Mouse (Mus musculus): ENCODE results near the gene Ranbp10. TPM values are rescaled to one million over a fixed set of nuclear protein-coding genes. Genes with fewer than 3 reads are reported as not detected.

Gene Ranbp10
- polyA plus RNA-seq, 1 experiment from 2014 or later, result 12.5 TPM

- WGBS, result 88% methylated on average over 3 of the region's 3 CpGs
- H3K27ac ChIP-seq (replicated peaks; ENCODE audit: low read depth, low read length), result no peak overlapping the region
- H3K9me3 ChIP-seq (ENCODE audit: control insufficient read depth, low read length), result no peaks in the 10 kb centered on the region
- no peaks in the 10 kb centered on the region for H3K27me3 ChIP-seq (ENCODE audit: control insufficient read depth, insufficient read depth, low read length)
- peaks cover 51% of the 10 kb centered on the region for H3K36me3 ChIP-seq (ENCODE audit: control insufficient read depth, insufficient read depth, low read length)
- DNase-seq (no peak), ATAC-seq (ENCODE audit: low FRiP score, low TSS enrichment) (no peak)
- no peaks in the 10 kb centered on the region for H3K4me1 ChIP-seq (ENCODE audit: control insufficient read depth, insufficient read depth, low read length)
- no peak overlapping the region for H3K4me3 ChIP-seq (replicated peaks; ENCODE audit: low read depth, low read length)
- H3K4me2 ChIP-seq (ENCODE audit: low read length), result no peak overlapping the region
- no peak overlapping the region for H3K9ac ChIP-seq (replicated peaks; ENCODE audit: low read length)
Observed at GRCm38 (mm10) chr8:105819659-105820058, 7.5 kb downstream of the Ranbp10 start.

GRCm38 (mm10) chr8:105813241-105813640, 13.9 kb downstream of the Ranbp10 start:
- Histone ChIP-seq H3K27me3 (ENCODE audit: control insufficient read depth, insufficient read depth, low read length) (no peaks in the 10 kb centered on the region), H3K4me3 (replicated peaks; ENCODE audit: low read depth, low read length) (no peak overlapping the region), H3K27ac (replicated peaks; ENCODE audit: low read depth, low read length) (no peak overlapping the region), H3K4me2 (ENCODE audit: low read length) (no peak overlapping the region), H3K9ac (replicated peaks; ENCODE audit: low read length) (no peak overlapping the region), H3K36me3 (ENCODE audit: control insufficient read depth, insufficient read depth, low read length) (peaks cover 13% of the 10 kb centered on the region; the same call in 1 of the 2 replicates), H3K4me1 (ENCODE audit: control insufficient read depth, insufficient read depth, low read length) (no peaks in the 10 kb centered on the region), H3K9me3 (ENCODE audit: control insufficient read depth, low read length) (no peaks in the 10 kb centered on the region)
- WGBS, result 99% methylated on average over 6 of the region's 6 CpGs
- DNase-seq (no peak), ATAC-seq (ENCODE audit: low FRiP score, low TSS enrichment) (no peak)

GRCm38 (mm10) chr8:105812511-105812910, 14.6 kb downstream of the Ranbp10 start:
- H3K4me1 ChIP-seq (ENCODE audit: control insufficient read depth, insufficient read depth, low read length), result no peaks in the 10 kb centered on the region
- DNase-seq, result no peak
- no peak overlapping the region for H3K4me2 ChIP-seq (ENCODE audit: low read length)
- peaks cover 13% of the 10 kb centered on the region; the same call in 1 of the 2 replicates for H3K36me3 ChIP-seq (ENCODE audit: control insufficient read depth, insufficient read depth, low read length)
- H3K9me3 ChIP-seq (ENCODE audit: control insufficient read depth, low read length), result no peaks in the 10 kb centered on the region
- no peak overlapping the region for H3K27ac ChIP-seq (replicated peaks; ENCODE audit: low read depth, low read length)
- H3K27me3 ChIP-seq (ENCODE audit: control insufficient read depth, insufficient read depth, low read length), result no peaks in the 10 kb centered on the region
- ATAC-seq (ENCODE audit: low FRiP score, low TSS enrichment), result no peak
- no peak overlapping the region for H3K4me3 ChIP-seq (replicated peaks; ENCODE audit: low read depth, low read length)
- WGBS, result 89% methylated on average over 5 of the region's 5 CpGs
- no peak overlapping the region for H3K9ac ChIP-seq (replicated peaks; ENCODE audit: low read length)

GRCm38 (mm10) chr8:105811543-105811942, 15.6 kb downstream of the Ranbp10 start:
- Histone ChIP-seq H3K27me3 (ENCODE audit: control insufficient read depth, insufficient read depth, low read length) (no peaks in the 10 kb centered on the region), H3K4me1 (ENCODE audit: control insufficient read depth, insufficient read depth, low read length) (no peaks in the 10 kb centered on the region), H3K4me3 (replicated peaks; ENCODE audit: low read depth, low read length) (no peak overlapping the region), H3K36me3 (ENCODE audit: control insufficient read depth, insufficient read depth, low read length) (peaks cover 13% of the 10 kb centered on the region; the same call in 1 of the 2 replicates), H3K9me3 (ENCODE audit: control insufficient read depth, low read length) (no peaks in the 10 kb centered on the region), H3K9ac (replicated peaks; ENCODE audit: low read length) (no peak overlapping the region), H3K4me2 (ENCODE audit: low read length) (no peak overlapping the region), H3K27ac (replicated peaks; ENCODE audit: low read depth, low read length) (no peak overlapping the region)
- no peak for DNase-seq
- 83% methylated on average over 3 of the region's 3 CpGs for WGBS
- no peak for ATAC-seq (ENCODE audit: low FRiP score, low TSS enrichment)

- Histone ChIP-seq H3K9ac (replicated peaks; ENCODE audit: low read length) (no peak overlapping the region), H3K27ac (replicated peaks; ENCODE audit: low read depth, low read length) (no peak overlapping the region), H3K36me3 (ENCODE audit: control insufficient read depth, insufficient read depth, low read length) (peaks cover 13% of the 10 kb centered on the region; the same call in 1 of the 2 replicates), H3K4me2 (ENCODE audit: low read length) (no peak overlapping the region), H3K4me3 (replicated peaks; ENCODE audit: low read depth, low read length) (no peak overlapping the region), H3K9me3 (ENCODE audit: control insufficient read depth, low read length) (no peaks in the 10 kb centered on the region), H3K4me1 (ENCODE audit: control insufficient read depth, insufficient read depth, low read length) (no peaks in the 10 kb centered on the region), H3K27me3 (ENCODE audit: control insufficient read depth, insufficient read depth, low read length) (no peaks in the 10 kb centered on the region)
- DNase-seq, result no peak
- WGBS, result 86% methylated on average over 10 of the region's 10 CpGs
- no peak for ATAC-seq (ENCODE audit: low FRiP score, low TSS enrichment)
Observed at GRCm38 (mm10) chr8:105811061-105811460, 16.1 kb downstream of the Ranbp10 start.

- Histone ChIP-seq H3K36me3 (ENCODE audit: control insufficient read depth, insufficient read depth, low read length) (peaks cover 15% of the 10 kb centered on the region; the same call in 1 of the 2 replicates), H3K9ac (replicated peaks; ENCODE audit: low read length) (no peak overlapping the region), H3K27ac (replicated peaks; ENCODE audit: low read depth, low read length) (no peak overlapping the region), H3K4me1 (ENCODE audit: control insufficient read depth, insufficient read depth, low read length) (no peaks in the 10 kb centered on the region), H3K4me3 (replicated peaks; ENCODE audit: low read depth, low read length) (no peak overlapping the region), H3K27me3 (ENCODE audit: control insufficient read depth, insufficient read depth, low read length) (no peaks in the 10 kb centered on the region), H3K9me3 (ENCODE audit: control insufficient read depth, low read length) (no peaks in the 10 kb centered on the region), H3K4me2 (ENCODE audit: low read length) (no peak overlapping the region)
- 83% methylated on average over 6 of the region's 6 CpGs for whole genome bisulfite sequencing
- DNase-seq (no peak), ATAC-seq (ENCODE audit: low FRiP score, low TSS enrichment) (no peak)
Observed at GRCm38 (mm10) chr8:105810245-105810786, 16.8 kb downstream of the Ranbp10 start.

- WGBS, result 96% methylated on average over 2 of the region's 2 CpGs
- no peak overlapping the region for H3K4me3 ChIP-seq (replicated peaks; ENCODE audit: low read depth, low read length)
- H3K27ac ChIP-seq (replicated peaks; ENCODE audit: low read depth, low read length), result no peak overlapping the region
- no peaks in the 10 kb centered on the region for H3K9me3 ChIP-seq (ENCODE audit: control insufficient read depth, low read length)
- H3K27me3 ChIP-seq (ENCODE audit: control insufficient read depth, insufficient read depth, low read length), result no peaks in the 10 kb centered on the region
- no peaks in the 10 kb centered on the region for H3K4me1 ChIP-seq (ENCODE audit: control insufficient read depth, insufficient read depth, low read length)
- no peak overlapping the region for H3K4me2 ChIP-seq (ENCODE audit: low read length)
- H3K36me3 ChIP-seq (ENCODE audit: control insufficient read depth, insufficient read depth, low read length), result peaks cover 23% of the 10 kb centered on the region; the same call in 1 of the 2 replicates
- ATAC-seq (ENCODE audit: low FRiP score, low TSS enrichment) (no peak), DNase-seq (no peak)
- H3K9ac ChIP-seq (replicated peaks; ENCODE audit: low read length), result no peak overlapping the region
Observed at GRCm38 (mm10) chr8:105808480-105808879, 18.7 kb downstream of the Ranbp10 start.

- Histone ChIP-seq H3K9me3 (ENCODE audit: control insufficient read depth, low read length) (no peaks in the 10 kb centered on the region), H3K4me2 (ENCODE audit: low read length) (no peak overlapping the region), H3K36me3 (ENCODE audit: control insufficient read depth, insufficient read depth, low read length) (peaks cover 23% of the 10 kb centered on the region; the same call in 1 of the 2 replicates), H3K4me1 (ENCODE audit: control insufficient read depth, insufficient read depth, low read length) (no peaks in the 10 kb centered on the region), H3K9ac (replicated peaks; ENCODE audit: low read length) (no peak overlapping the region), H3K4me3 (replicated peaks; ENCODE audit: low read depth, low read length) (no peak overlapping the region), H3K27ac (replicated peaks; ENCODE audit: low read depth, low read length) (no peak overlapping the region), H3K27me3 (ENCODE audit: control insufficient read depth, insufficient read depth, low read length) (no peaks in the 10 kb centered on the region)
- WGBS, result 89% methylated on average over 5 of the region's 5 CpGs
- DNase-seq (no peak), ATAC-seq (ENCODE audit: low FRiP score, low TSS enrichment) (no peak)
Observed at GRCm38 (mm10) chr8:105807766-105808165, 19.4 kb downstream of the Ranbp10 start.

- no peak for ATAC-seq (ENCODE audit: low FRiP score, low TSS enrichment)
- Histone ChIP-seq H3K27ac (replicated peaks; ENCODE audit: low read depth, low read length) (no peak overlapping the region), H3K4me3 (replicated peaks; ENCODE audit: low read depth, low read length) (no peak overlapping the region), H3K27me3 (ENCODE audit: control insufficient read depth, insufficient read depth, low read length) (no peaks in the 10 kb centered on the region), H3K9ac (replicated peaks; ENCODE audit: low read length) (no peak overlapping the region), H3K9me3 (ENCODE audit: control insufficient read depth, low read length) (no peaks in the 10 kb centered on the region), H3K4me2 (ENCODE audit: low read length) (no peak overlapping the region), H3K4me1 (ENCODE audit: control insufficient read depth, insufficient read depth, low read length) (no peaks in the 10 kb centered on the region), H3K36me3 (ENCODE audit: control insufficient read depth, insufficient read depth, low read length) (peaks cover 13% of the 10 kb centered on the region; the same call in 1 of the 2 replicates)
- 95% methylated on average over 1 of the region's 1 CpGs for WGBS
- DNase-seq, result no peak
Observed at GRCm38 (mm10) chr8:105805964-105806363, 21.2 kb downstream of the Ranbp10 start.

Data from midbrain, embryonic 14.5 days (tissue).